Mouse (Mus musculus): ENCODE measurements around the gene Ppp4r4. TPM values are rescaled to one million over a fixed set of nuclear protein-coding genes. Genes with fewer than 3 reads are reported as not detected.
"Not testable (repeated sequence)": the region's sequence is repeated elsewhere in the genome, so short reads cannot be mapped to it uniquely, and the experiment has no call there.

The Ppp4r4 gene
- polyA plus RNA-seq, 1 experiment, result 0.09 TPM

- Histone ChIP-seq H3K79me2 (ENCODE audit: control insufficient read depth, insufficient read depth) (no peaks in the 10 kb centered on the region), H3K27me3 (ENCODE audit: control insufficient read depth, insufficient read depth, insufficient read length) (no peaks in the 10 kb centered on the region), H3K4me3 (ENCODE audit: insufficient read depth, poor library complexity, severe bottlenecking) (no peak overlapping the region), H3ac (ENCODE audit: control insufficient read depth, insufficient read length, low read depth) (no peak overlapping the region), H3K79me3 (ENCODE audit: low read depth) (no peaks in the 10 kb centered on the region), H3K36me3 (ENCODE audit: control insufficient read depth, insufficient read depth) (no peaks in the 10 kb centered on the region)
- no peak for TF ChIP-seq FOSL1 (IDR thresholded peaks at IDR 0.05; ENCODE audit: insufficient read depth, low read length, poor library complexity, severe bottlenecking)
- TF ChIP-seq MYOD1 (IDR thresholded peaks at IDR 0.05; ENCODE audit: control insufficient read depth, insufficient read length, low read depth), result no peak
- TF ChIP-seq CTCF (IDR thresholded peaks at IDR 0.05; ENCODE audit: control insufficient read depth, insufficient read depth, insufficient read length), result no peak
- no peak for TF ChIP-seq MAX (IDR thresholded peaks at IDR 0.05)
- TF ChIP-seq CEBPB (IDR thresholded peaks at IDR 0.05; ENCODE audit: low read depth), result no peak
- no peak for TF ChIP-seq USF1 (IDR thresholded peaks at IDR 0.05; ENCODE audit: low read depth)
- TF ChIP-seq MYOG (IDR thresholded peaks at IDR 0.05; ENCODE audit: control insufficient read depth, extremely low read depth, insufficient read length), result no peak
Observed at GRCm38 (mm10) chr12:103569690-103570089, 37.6 kb downstream of the Ppp4r4 start.

- not testable (repeated sequence) for H3K79me3 ChIP-seq (ENCODE audit: low read depth); H3K27me3 ChIP-seq (ENCODE audit: control insufficient read depth, insufficient read depth, insufficient read length); H3K4me3 ChIP-seq (ENCODE audit: insufficient read depth, poor library complexity, severe bottlenecking); H3K79me2 ChIP-seq (ENCODE audit: control insufficient read depth, insufficient read depth); H3K36me3 ChIP-seq (ENCODE audit: control insufficient read depth, insufficient read depth); H3ac ChIP-seq (ENCODE audit: control insufficient read depth, insufficient read length, low read depth)
Observed at GRCm38 (mm10) chr12:103578148-103578547, 46.1 kb downstream of the Ppp4r4 start.

DNA sequence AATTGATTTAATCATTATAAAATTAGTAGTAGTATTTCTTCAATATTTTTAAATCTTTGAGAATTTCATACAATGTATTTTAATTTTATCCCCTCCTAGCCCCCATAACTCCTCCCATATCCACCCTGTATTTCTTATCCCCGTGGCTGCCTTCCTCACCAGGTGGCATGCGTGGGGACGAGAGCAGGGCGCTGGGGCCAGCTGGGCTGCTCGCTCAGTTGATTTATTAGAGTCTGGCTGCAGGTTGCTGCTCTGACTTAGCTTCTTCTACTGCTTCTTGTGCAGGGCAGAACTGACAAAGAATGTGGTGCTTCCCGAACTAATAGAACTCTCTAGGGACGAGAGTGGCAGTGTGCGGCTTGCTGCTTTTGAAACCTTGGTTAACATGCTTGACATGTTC is 51.7 kb downstream of the Ppp4r4 start:
- TF ChIP-seq CTCF (IDR thresholded peaks at IDR 0.05; ENCODE audit: control insufficient read depth, insufficient read depth, insufficient read length), result no peak
- H3K79me3 ChIP-seq (ENCODE audit: low read depth), result no peaks in the 10 kb centered on the region
- no peaks in the 10 kb centered on the region for H3K27me3 ChIP-seq (ENCODE audit: control insufficient read depth, insufficient read depth, insufficient read length)
- no peak overlapping the region for H3K4me3 ChIP-seq (ENCODE audit: insufficient read depth, poor library complexity, severe bottlenecking)
- H3ac ChIP-seq (ENCODE audit: control insufficient read depth, insufficient read length, low read depth), result no peak overlapping the region
- H3K36me3 ChIP-seq (ENCODE audit: control insufficient read depth, insufficient read depth), result no peaks in the 10 kb centered on the region
- H3K79me2 ChIP-seq (ENCODE audit: control insufficient read depth, insufficient read depth), result no peaks in the 10 kb centered on the region

DNA sequence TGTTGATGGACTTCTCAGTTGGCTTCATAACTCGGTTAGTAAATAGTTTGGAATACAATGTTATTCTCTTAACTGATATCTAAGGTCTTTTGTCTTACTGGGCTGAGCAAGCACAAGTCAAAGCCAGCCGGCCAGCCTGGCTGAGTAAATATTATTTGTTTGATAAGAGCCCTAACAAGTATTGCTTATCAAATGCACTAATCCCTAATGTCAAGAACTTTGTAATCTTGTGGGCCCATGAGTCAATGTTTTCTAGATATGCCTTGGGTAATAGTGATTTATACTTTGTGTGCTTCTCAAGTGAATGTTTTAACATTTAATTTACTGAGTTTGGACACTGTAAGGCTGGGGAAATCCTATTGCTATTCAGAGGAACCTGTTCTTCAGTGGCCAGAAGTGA is 66.3 kb downstream of the Ppp4r4 start:
- Histone ChIP-seq H3ac (ENCODE audit: control insufficient read depth, insufficient read length, low read depth) (no peak overlapping the region), H3K36me3 (ENCODE audit: control insufficient read depth, insufficient read depth) (no peaks in the 10 kb centered on the region), H3K4me3 (ENCODE audit: insufficient read depth, poor library complexity, severe bottlenecking) (no peak overlapping the region), H3K27me3 (ENCODE audit: control insufficient read depth, insufficient read depth, insufficient read length) (no peaks in the 10 kb centered on the region), H3K79me2 (ENCODE audit: control insufficient read depth, insufficient read depth) (no peaks in the 10 kb centered on the region), H3K79me3 (ENCODE audit: low read depth) (no peaks in the 10 kb centered on the region)
- TF ChIP-seq MAX (IDR thresholded peaks at IDR 0.05) (no peak), MYOG (IDR thresholded peaks at IDR 0.05; ENCODE audit: control insufficient read depth, extremely low read depth, insufficient read length) (no peak), CTCF (IDR thresholded peaks at IDR 0.05; ENCODE audit: control insufficient read depth, insufficient read depth, insufficient read length) (no peak)

GRCm38 (mm10) chr12:103600364-103600763 is 68.3 kb downstream of the Ppp4r4 start:
- Histone ChIP-seq H3K36me3 (ENCODE audit: control insufficient read depth, insufficient read depth) (no peaks in the 10 kb centered on the region), H3K27me3 (ENCODE audit: control insufficient read depth, insufficient read depth, insufficient read length) (no peaks in the 10 kb centered on the region), H3K79me3 (ENCODE audit: low read depth) (no peaks in the 10 kb centered on the region), H3ac (ENCODE audit: control insufficient read depth, insufficient read length, low read depth) (no peak overlapping the region), H3K79me2 (ENCODE audit: control insufficient read depth, insufficient read depth) (no peaks in the 10 kb centered on the region), H3K4me3 (ENCODE audit: insufficient read depth, poor library complexity, severe bottlenecking) (no peak overlapping the region)
- TF ChIP-seq USF1 (IDR thresholded peaks at IDR 0.05; ENCODE audit: low read depth) (no peak), MAX (IDR thresholded peaks at IDR 0.05) (no peak), CEBPB (IDR thresholded peaks at IDR 0.05; ENCODE audit: low read depth) (no peak), FOSL1 (IDR thresholded peaks at IDR 0.05; ENCODE audit: insufficient read depth, low read length, poor library complexity, severe bottlenecking) (no peak), CTCF (IDR thresholded peaks at IDR 0.05; ENCODE audit: control insufficient read depth, insufficient read depth, insufficient read length) (no peak), MYOD1 (IDR thresholded peaks at IDR 0.05; ENCODE audit: control insufficient read depth, insufficient read length, low read depth) (no peak), MYOG (IDR thresholded peaks at IDR 0.05; ENCODE audit: control insufficient read depth, extremely low read depth, insufficient read length) (no peak)

- Histone ChIP-seq H3K36me3 (ENCODE audit: control insufficient read depth, insufficient read depth) (no peaks in the 10 kb centered on the region), H3K79me3 (ENCODE audit: low read depth) (no peaks in the 10 kb centered on the region), H3K27me3 (ENCODE audit: control insufficient read depth, insufficient read depth, insufficient read length) (no peaks in the 10 kb centered on the region), H3K79me2 (ENCODE audit: control insufficient read depth, insufficient read depth) (no peaks in the 10 kb centered on the region), H3ac (ENCODE audit: control insufficient read depth, insufficient read length, low read depth) (no peak overlapping the region), H3K4me3 (ENCODE audit: insufficient read depth, poor library complexity, severe bottlenecking) (no peak overlapping the region)
- TF ChIP-seq MAX (IDR thresholded peaks at IDR 0.05) (no peak), MYOG (IDR thresholded peaks at IDR 0.05; ENCODE audit: control insufficient read depth, extremely low read depth, insufficient read length) (no peak), MYOD1 (IDR thresholded peaks at IDR 0.05; ENCODE audit: control insufficient read depth, insufficient read length, low read depth) (no peak), CEBPB (IDR thresholded peaks at IDR 0.05; ENCODE audit: low read depth) (no peak), CTCF (IDR thresholded peaks at IDR 0.05; ENCODE audit: control insufficient read depth, insufficient read depth, insufficient read length) (no peak), USF1 (IDR thresholded peaks at IDR 0.05; ENCODE audit: low read depth) (no peak), FOSL1 (IDR thresholded peaks at IDR 0.05; ENCODE audit: insufficient read depth, low read length, poor library complexity, severe bottlenecking) (no peak)
Observed at GRCm38 (mm10) chr12:103601839-103602238, 69.8 kb downstream of the Ppp4r4 start.

All from C2C12 (cell line).